Mouse (Mus musculus): ENCODE data around the gene Fcrla. TPM values are rescaled to one million over a fixed set of nuclear protein-coding genes. Genes with fewer than 3 reads are reported as not detected.
A peak's percentile ranks its signal among the peaks of the same experiment; 100 is the strongest.

Fcrla gene
- total RNA-seq, 1 experiment from 2014 or later = 0.65 TPM

DNA sequence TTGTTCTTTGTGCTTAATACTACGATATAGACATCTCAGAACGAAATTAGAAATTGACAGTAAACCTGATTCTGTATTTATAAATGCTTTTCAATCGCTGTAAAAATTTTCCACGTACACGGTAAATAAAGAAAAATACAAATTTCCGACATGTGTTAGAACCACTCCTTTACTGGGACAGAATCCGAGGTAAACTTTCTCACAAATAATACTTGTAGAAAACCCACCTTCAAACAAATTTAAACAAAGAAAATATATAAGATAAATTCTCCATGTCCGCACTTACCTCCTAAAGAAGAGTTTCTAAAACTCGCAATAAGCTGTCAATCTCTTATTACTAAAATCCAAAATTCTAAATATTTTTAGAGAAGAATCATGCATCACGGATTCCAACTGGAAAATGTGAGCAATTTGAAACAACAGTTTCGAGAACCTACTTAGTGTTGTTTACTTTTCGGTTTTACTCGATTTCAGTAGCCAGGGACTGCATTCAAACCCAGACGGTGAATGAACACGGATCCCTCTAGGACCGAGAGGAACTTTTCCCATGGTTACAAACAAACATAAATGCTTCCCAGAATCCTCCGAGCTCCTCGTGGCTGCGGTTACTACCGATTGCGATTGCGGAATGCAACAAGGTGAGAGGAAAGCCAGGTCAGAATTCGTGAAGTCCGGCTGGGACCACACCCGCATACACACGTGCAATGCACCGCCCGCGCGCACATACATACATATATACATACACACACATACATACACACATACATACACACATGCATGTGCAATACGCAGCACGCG, 59.1 kb downstream of the Fcrla start:
- ATAC-seq (replicated peaks in 1 of 2; ENCODE audit: insufficient read depth in 1 of 2, low FRiP score in 2 of 2, low TSS enrichment in 1 of 2, low read depth in 1 of 2, poor library complexity in 2 of 2, severe bottlenecking in 2 of 2) = peak; percentile 60 to 66

DNA sequence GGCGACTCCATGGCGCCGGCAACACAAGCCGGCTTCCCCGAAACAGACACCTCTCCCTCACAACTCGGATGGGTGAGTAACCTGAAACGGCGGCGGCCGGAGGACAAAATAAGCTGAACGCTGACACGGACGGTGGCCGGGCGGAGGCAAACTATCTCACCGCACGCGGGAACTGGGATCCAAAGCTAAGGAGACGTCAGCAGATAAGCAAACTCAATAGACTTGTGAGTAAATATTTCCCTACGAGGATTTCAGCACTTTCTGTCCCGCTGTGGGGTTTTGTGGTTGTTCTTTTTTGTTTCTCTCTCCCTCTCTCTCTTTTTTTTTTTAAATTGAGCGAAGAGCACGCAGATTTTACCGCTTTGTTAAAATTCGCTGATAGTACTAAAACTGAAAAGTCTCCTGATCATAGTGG, 59.7 kb downstream of the Fcrla start, which contains the start of gene Atf6:
Atf6 (minus strand) TSS at position 81 of the 415 bp plus-strand sequence.
- peak; percentile 67 to 86 for ATAC-seq (replicated peaks in 1 of 2; ENCODE audit: insufficient read depth in 1 of 2, low FRiP score in 2 of 2, low TSS enrichment in 1 of 2, low read depth in 1 of 2, poor library complexity in 2 of 2, severe bottlenecking in 2 of 2)

Other genes starting within 250 kb of the Fcrla start
- 25.2 and 26.2 TPM in 2 replicates for gene Atf6, start 59.8 kb downstream of the Fcrla start, total RNA-seq (2017)
- gene Gm26620, start 42.5 kb downstream of the Fcrla start, total RNA-seq (2017) = 1.8 TPM in 1 of 2 replicates, not detected in the other
- gene Dusp12, start 42.0 kb downstream of the Fcrla start, total RNA-seq (2017) = 10.8 and 18.7 TPM in 2 replicates
- not detected in 2 replicates for gene Fcrlb, start 14.6 kb downstream of the Fcrla start, total RNA-seq (2017)
- 18.5 and 26.0 TPM in 2 replicates for gene Fcgr2b, start 49.0 kb upstream of the Fcrla start, total RNA-seq (2017)
- 1.1 and 6.9 TPM in 2 replicates for gene Fcgr4, start 91.3 kb upstream of the Fcrla start, total RNA-seq (2017)
- 30.2 and 49.4 TPM in 2 replicates for gene Fcgr3, start 137.4 kb upstream of the Fcrla start, total RNA-seq (2017)
- 2.4 and 3.3 TPM in 2 replicates for gene Cfap126, start 186.3 kb upstream of the Fcrla start, total RNA-seq (2017)
- 52.4 and 87.6 TPM in 2 replicates for gene Sdhc, start 223.0 kb upstream of the Fcrla start, total RNA-seq (2017)
- gene Mpz, start 223.1 kb upstream of the Fcrla start, total RNA-seq (2017) = not detected in 2 replicates